Mouse (Mus musculus): ENCODE measurements around the gene Cpt1b. TPM values are rescaled to one million over a fixed set of nuclear protein-coding genes. Genes with fewer than 3 reads are reported as not detected.

The Cpt1b gene
- polyA plus RNA-seq, 1 experiment from 2014 or later, result 0.89 TPM

GRCm38 (mm10) chr15:89374340-89374739 is 51.3 kb downstream of the Cpt1b start:
- Histone ChIP-seq H3K27ac (ENCODE audit: low read depth, low read length) (peak overlapping the region; percentile 93), H3K4me1 (ENCODE audit: control insufficient read depth, insufficient read depth, low read length) (peaks cover 4% of the 10 kb centered on the region; the same call in 1 of the 2 replicates), H3K9ac (ENCODE audit: low read length) (peak overlapping the region; percentile 84), H3K27me3 (replicated peaks; ENCODE audit: control insufficient read depth, insufficient read depth, low read length) (peaks cover 33% of the 10 kb centered on the region), H3K36me3 (ENCODE audit: control insufficient read depth, insufficient read depth, low read length) (peaks cover 36% of the 10 kb centered on the region), H3K4me3 (ENCODE audit: low read depth, low read length) (peak overlapping the region; percentile 71), H3K9me3 (replicated peaks; ENCODE audit: control insufficient read depth, low read length) (no peaks in the 10 kb centered on the region), H3K4me2 (ENCODE audit: low read length) (peak overlapping the region; percentile 87)
- ATAC-seq, result no peak
- 48% methylated on average over 9 of the region's 9 CpGs for WGBS
- DNase-seq (ENCODE audit: low spot score), result no peak

- Histone ChIP-seq H3K4me1 (ENCODE audit: control insufficient read depth, insufficient read depth, low read length) (peaks cover 2% of the 10 kb centered on the region; the same call in 1 of the 2 replicates), H3K4me3 (ENCODE audit: low read depth, low read length) (peak within 1 kb of the TSS; percentile 71), H3K9me3 (replicated peaks; ENCODE audit: control insufficient read depth, low read length) (no peaks in the 10 kb centered on the region), H3K27ac (ENCODE audit: low read depth, low read length) (peak within 1 kb of the TSS; percentile 93), H3K36me3 (ENCODE audit: control insufficient read depth, insufficient read depth, low read length) (peaks cover 42% of the 10 kb centered on the region), H3K27me3 (replicated peaks; ENCODE audit: control insufficient read depth, insufficient read depth, low read length) (peaks cover 28% of the 10 kb centered on the region), H3K9ac (ENCODE audit: low read length) (peak within 1 kb of the TSS; percentile 84), H3K4me2 (ENCODE audit: low read length) (peak within 1 kb of the TSS; percentile 87)
- WGBS, result under 1% methylated on average over 42 of the region's 42 CpGs
- DNase-seq (ENCODE audit: low spot score) (peak; percentile 92), ATAC-seq (peak; percentile 89)
These were observed 51.9 kb downstream of the Cpt1b start, which contains the start of gene Sco2 for GRCm38 (mm10) chr15:89373762-89374248. TSS of gene Sco2 (minus strand) at chr15:89373846.

GRCm38 (mm10) chr15:89373027-89373761 is 52.5 kb downstream of the Cpt1b start:
- H3K4me2 ChIP-seq (ENCODE audit: low read length), result peak overlapping the region; percentile 87
- H3K9ac ChIP-seq (ENCODE audit: low read length), result peak overlapping the region; percentile 84
- WGBS, result 3% methylated on average over 35 of the region's 35 CpGs
- peaks cover 22% of the 10 kb centered on the region for H3K27me3 ChIP-seq (replicated peaks; ENCODE audit: control insufficient read depth, insufficient read depth, low read length)
- ATAC-seq (peak; percentile 84), DNase-seq (ENCODE audit: low spot score) (peak; percentile 81)
- H3K4me3 ChIP-seq (ENCODE audit: low read depth, low read length), result peak overlapping the region; percentile 71
- peaks cover 2% of the 10 kb centered on the region; the same call in 1 of the 2 replicates for H3K4me1 ChIP-seq (ENCODE audit: control insufficient read depth, insufficient read depth, low read length)
- peaks cover 48% of the 10 kb centered on the region for H3K36me3 ChIP-seq (ENCODE audit: control insufficient read depth, insufficient read depth, low read length)
- peak overlapping the region; percentile 93 for H3K27ac ChIP-seq (ENCODE audit: low read depth, low read length)
- no peaks in the 10 kb centered on the region for H3K9me3 ChIP-seq (replicated peaks; ENCODE audit: control insufficient read depth, low read length)

- WGBS, result 89% methylated on average over 7 of the region's 7 CpGs
- ATAC-seq (no peak), DNase-seq (ENCODE audit: low spot score) (no peak)
- H3K9me3 ChIP-seq (replicated peaks; ENCODE audit: control insufficient read depth, low read length), result no peaks in the 10 kb centered on the region
- H3K9ac ChIP-seq (ENCODE audit: low read length), result 0 out of 2 replicates have a peak overlapping the region, but pooled peaks have one; percentile 84
- H3K27me3 ChIP-seq (replicated peaks; ENCODE audit: control insufficient read depth, insufficient read depth, low read length), result peaks cover 15% of the 10 kb centered on the region
- no peak overlapping the region for H3K27ac ChIP-seq (ENCODE audit: low read depth, low read length)
- H3K36me3 ChIP-seq (ENCODE audit: control insufficient read depth, insufficient read depth, low read length), result peaks cover 54% of the 10 kb centered on the region
- H3K4me2 ChIP-seq (ENCODE audit: low read length), result peak overlapping the region; percentile 87
- H3K4me1 ChIP-seq (ENCODE audit: control insufficient read depth, insufficient read depth, low read length), result peaks cover 2% of the 10 kb centered on the region; the same call in 1 of the 2 replicates
- peak overlapping the region; percentile 71 for H3K4me3 ChIP-seq (ENCODE audit: low read depth, low read length)
These were observed 53.1 kb downstream of the Cpt1b start for GRCm38 (mm10) chr15:89372536-89372935.

GRCm38 (mm10) chr15:89372068-89372467 is 53.6 kb downstream of the Cpt1b start:
- Histone ChIP-seq H3K4me2 (ENCODE audit: low read length) (no peak overlapping the region), H3K4me1 (ENCODE audit: control insufficient read depth, insufficient read depth, low read length) (peaks cover 2% of the 10 kb centered on the region; the same call in 1 of the 2 replicates), H3K9me3 (replicated peaks; ENCODE audit: control insufficient read depth, low read length) (no peaks in the 10 kb centered on the region), H3K27ac (ENCODE audit: low read depth, low read length) (no peak overlapping the region), H3K36me3 (ENCODE audit: control insufficient read depth, insufficient read depth, low read length) (peaks cover 59% of the 10 kb centered on the region), H3K4me3 (ENCODE audit: low read depth, low read length) (no peak overlapping the region), H3K27me3 (replicated peaks; ENCODE audit: control insufficient read depth, insufficient read depth, low read length) (peaks cover 11% of the 10 kb centered on the region), H3K9ac (ENCODE audit: low read length) (no peak overlapping the region)
- 85% methylated on average over 13 of the region's 13 CpGs for WGBS
- DNase-seq (ENCODE audit: low spot score) (no peak), ATAC-seq (no peak)

Other genes starting within 250 kb of the Cpt1b start
- gene Plxnb2, start 245.1 kb downstream of the Cpt1b start, polyA plus RNA-seq (2014; fragmentation: Nextera tagmentation; extraction: Ambion mirVana), result 101 TPM in 2 replicates
- 39.0 and 49.2 TPM in 2 replicates for gene Dennd6b, start 229.4 kb downstream of the Cpt1b start, polyA plus RNA-seq (2014; fragmentation: Nextera tagmentation; extraction: Ambion mirVana)
- 69.4 and 77.1 TPM in 2 replicates for gene Ppp6r2, start 214.3 kb downstream of the Cpt1b start, polyA plus RNA-seq (2014; fragmentation: Nextera tagmentation; extraction: Ambion mirVana)
- gene Sbf1, start 110.6 kb downstream of the Cpt1b start, polyA plus RNA-seq (2014; fragmentation: Nextera tagmentation; extraction: Ambion mirVana), result 61.8 and 82.8 TPM in 2 replicates
- not detected in 2 replicates for gene Adm2, start 103.1 kb downstream of the Cpt1b start, polyA plus RNA-seq (2014; fragmentation: Nextera tagmentation; extraction: Ambion mirVana)
- gene Miox, start 91.5 kb downstream of the Cpt1b start, polyA plus RNA-seq (2014; fragmentation: Nextera tagmentation; extraction: Ambion mirVana), result not detected in 2 replicates
- gene Lmf2, start 70.2 kb downstream of the Cpt1b start, polyA plus RNA-seq (2014; fragmentation: Nextera tagmentation; extraction: Ambion mirVana), result 19.9 and 22.1 TPM in 2 replicates
- gene Ncaph2, start 70.1 kb downstream of the Cpt1b start, polyA plus RNA-seq (2014; fragmentation: Nextera tagmentation; extraction: Ambion mirVana), result 132 and 141 TPM in 2 replicates
- gene Sco2, start 52.0 kb downstream of the Cpt1b start, polyA plus RNA-seq (2014; fragmentation: Nextera tagmentation; extraction: Ambion mirVana), result 14.7 and 16.4 TPM in 2 replicates
- gene Tymp, start 48.8 kb downstream of the Cpt1b start, polyA plus RNA-seq (2014; fragmentation: Nextera tagmentation; extraction: Ambion mirVana), result 2.4 and 2.8 TPM in 2 replicates
- gene Odf3b, start 46.6 kb downstream of the Cpt1b start, polyA plus RNA-seq (2014; fragmentation: Nextera tagmentation; extraction: Ambion mirVana), result 2.8 and 2.9 TPM in 2 replicates
- gene Klhdc7b, start 40.9 kb downstream of the Cpt1b start, polyA plus RNA-seq (2014; fragmentation: Nextera tagmentation; extraction: Ambion mirVana), result not detected in 2 replicates
- gene Syce3, start 15.4 kb downstream of the Cpt1b start, polyA plus RNA-seq (2014; fragmentation: Nextera tagmentation; extraction: Ambion mirVana), result not detected in 2 replicates
- 1.3 and 2.0 TPM in 2 replicates for gene C730034F03Rik, start 3.7 kb upstream of the Cpt1b start, polyA plus RNA-seq (2014; fragmentation: Nextera tagmentation; extraction: Ambion mirVana)
- not detected in 2 replicates for gene Gm44502, start 3.8 kb upstream of the Cpt1b start, polyA plus RNA-seq (2014; fragmentation: Nextera tagmentation; extraction: Ambion mirVana)
- 59.3 and 66.3 TPM in 2 replicates for gene Chkb, start 4.0 kb upstream of the Cpt1b start, polyA plus RNA-seq (2014; fragmentation: Nextera tagmentation; extraction: Ambion mirVana)
- 32.1 and 45.0 TPM in 2 replicates for gene Mapk8ip2, start 28.1 kb upstream of the Cpt1b start, polyA plus RNA-seq (2014; fragmentation: Nextera tagmentation; extraction: Ambion mirVana)
- gene Arsa, start 51.6 kb upstream of the Cpt1b start, polyA plus RNA-seq (2014; fragmentation: Nextera tagmentation; extraction: Ambion mirVana), result 14.0 and 16.5 TPM in 2 replicates
- gene Shank3, start 73.8 kb upstream of the Cpt1b start, polyA plus RNA-seq (2014; fragmentation: Nextera tagmentation; extraction: Ambion mirVana), result 4.8 and 6.0 TPM in 2 replicates
- gene Acr, start 142.5 kb upstream of the Cpt1b start, polyA plus RNA-seq (2014; fragmentation: Nextera tagmentation; extraction: Ambion mirVana), result 0.63 and 1.2 TPM in 2 replicates
- 61.9 and 67.0 TPM in 2 replicates for gene Rabl2, start 166.1 kb upstream of the Cpt1b start, polyA plus RNA-seq (2014; fragmentation: Nextera tagmentation; extraction: Ambion mirVana)

Data from forebrain, embryonic 14.5 days (tissue).